Mouse (Mus musculus) adrenal gland, postnatal 36 days (tissue): ENCODE measurements around the gene Rhbg. TPM values are rescaled to one million over a fixed set of nuclear protein-coding genes. Genes with fewer than 3 reads are reported as not detected.

Experiments used
- DNase-seq, 2 experiments: peaks; one replicate each; pipeline ENCODE4 v3.0.0; 2021; ENCODE audit warnings: mixed read lengths in 1 of 2
- total RNA-seq, 2 experiments: library from RNA; stranded (reverse); gene quantifications; 2 replicates each; pipeline ENCODE4 v1.2.3; 2021

The Rhbg gene
- total RNA-seq, 2 experiments from 2014 or later: 5.5 to 7.9 TPM

DNA sequence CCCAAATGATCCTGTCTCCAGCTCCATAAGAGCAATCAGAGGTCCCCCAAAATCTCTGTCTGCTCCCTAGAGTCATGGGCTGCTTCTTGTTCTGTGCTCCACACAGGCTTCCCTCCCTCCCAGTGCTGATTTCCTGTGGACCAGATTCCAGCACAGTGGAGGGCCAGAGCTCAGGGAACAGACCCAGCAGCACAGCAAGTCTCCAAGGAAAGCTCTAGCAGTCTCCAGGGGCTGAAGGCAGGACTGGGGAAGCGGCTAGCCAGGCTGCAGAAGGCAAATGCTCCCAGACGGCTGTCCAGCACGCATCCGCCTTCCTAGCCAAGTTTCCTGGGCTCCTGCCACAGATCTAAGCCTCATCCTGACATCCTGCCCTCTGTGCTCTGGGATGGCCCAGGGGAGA, 25.6 kb downstream of the Rhbg start:
- no peak for DNase-seq

DNA sequence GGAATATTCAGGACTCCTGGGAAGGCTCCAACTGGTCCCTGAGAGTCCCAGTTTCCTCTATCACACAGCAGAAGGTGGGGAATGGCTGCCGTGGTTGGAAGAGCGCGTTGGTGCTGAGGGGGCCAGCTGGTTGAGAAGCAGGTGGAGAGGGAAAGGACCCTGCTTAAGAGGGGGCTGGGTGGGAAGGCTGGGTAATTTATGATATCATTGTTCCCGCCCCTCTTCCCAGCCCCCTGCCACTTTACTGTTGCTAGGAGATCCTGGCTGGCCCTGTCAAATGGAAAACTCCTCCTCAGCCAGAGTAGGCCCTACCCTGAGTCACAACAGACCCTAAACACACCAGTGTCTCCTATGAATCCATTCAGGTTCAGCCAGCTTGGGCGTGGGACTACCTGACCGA, 26.5 kb downstream of the Rhbg start:
- DNase-seq: no peak

DNA sequence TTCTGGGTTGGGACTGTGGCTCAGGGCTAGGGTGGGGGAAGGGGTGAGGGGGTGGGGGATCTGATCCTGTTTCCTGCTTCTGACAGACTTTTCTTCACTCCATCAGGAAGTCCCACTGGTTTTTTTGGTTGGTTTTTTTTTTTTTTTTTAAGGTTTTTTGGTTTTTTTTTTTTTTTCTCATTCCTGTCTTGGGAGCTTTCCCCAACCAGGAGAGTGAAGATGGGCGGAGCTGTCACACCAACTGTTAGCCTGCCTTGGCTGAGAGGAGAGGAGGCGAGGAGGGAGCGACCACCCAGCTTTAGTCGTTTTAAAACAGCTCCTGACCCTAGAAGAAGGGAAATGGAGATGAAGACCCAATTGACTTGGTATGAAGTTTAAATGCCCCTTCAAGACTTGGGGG, 27.2 kb downstream of the Rhbg start:
- DNase-seq: no peak

DNA sequence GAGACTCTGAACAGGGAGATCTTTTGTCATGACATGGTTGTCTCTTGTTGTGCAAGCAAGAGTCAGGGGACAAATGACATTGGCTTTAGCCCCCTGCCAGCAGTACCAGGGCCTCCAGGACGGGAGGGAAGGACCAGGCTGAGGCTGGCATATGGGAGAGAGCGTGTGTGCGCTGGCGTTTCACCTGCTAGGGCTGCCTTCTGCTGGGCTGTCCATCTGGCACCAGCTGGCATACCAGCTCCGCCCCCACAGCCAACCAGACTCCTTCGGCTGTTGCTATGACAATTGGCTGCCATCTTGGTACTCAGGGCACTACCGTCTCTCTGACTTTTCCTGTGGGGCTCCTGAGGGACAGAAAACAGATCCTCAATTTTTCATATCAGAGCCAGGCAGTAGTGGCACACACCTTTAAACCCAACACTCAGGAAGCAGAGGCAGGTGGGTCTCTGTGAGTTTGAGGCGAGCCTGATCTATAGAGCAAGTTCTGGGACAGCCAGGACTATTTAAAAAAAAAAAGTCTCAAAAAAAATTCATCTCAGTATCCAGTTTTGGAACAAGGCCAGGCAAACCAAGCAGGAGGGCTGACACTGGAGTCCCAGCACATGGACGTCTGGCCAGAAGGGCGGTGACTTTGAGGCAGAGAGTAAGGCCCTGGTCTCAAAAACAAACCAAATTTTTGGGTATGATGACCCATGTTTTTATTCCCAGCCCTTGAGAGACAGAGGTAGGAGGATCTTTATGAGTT, 28.2 kb downstream of the Rhbg start:
- no peak for DNase-seq

DNA sequence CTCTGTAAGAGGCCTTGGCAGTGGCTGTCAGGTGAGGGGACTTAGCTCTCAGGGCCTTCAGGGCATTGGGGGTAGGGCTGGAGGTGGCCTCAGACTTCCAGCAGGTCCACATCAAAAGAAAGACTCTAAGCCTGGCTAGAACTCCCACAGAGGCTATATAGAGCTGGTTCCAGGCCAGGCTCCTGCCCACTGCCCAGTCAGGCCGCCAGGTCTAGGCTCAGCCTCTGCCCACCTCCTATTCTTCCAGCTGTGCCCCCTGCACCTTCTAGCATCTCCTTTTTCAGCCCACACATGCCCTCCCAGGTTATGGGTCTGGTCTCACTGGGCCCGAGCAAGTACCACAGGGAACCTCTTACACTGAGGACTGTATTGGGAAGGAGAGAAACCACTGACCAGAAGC, 29.6 kb downstream of the Rhbg start:
- no peak for DNase-seq

DNA sequence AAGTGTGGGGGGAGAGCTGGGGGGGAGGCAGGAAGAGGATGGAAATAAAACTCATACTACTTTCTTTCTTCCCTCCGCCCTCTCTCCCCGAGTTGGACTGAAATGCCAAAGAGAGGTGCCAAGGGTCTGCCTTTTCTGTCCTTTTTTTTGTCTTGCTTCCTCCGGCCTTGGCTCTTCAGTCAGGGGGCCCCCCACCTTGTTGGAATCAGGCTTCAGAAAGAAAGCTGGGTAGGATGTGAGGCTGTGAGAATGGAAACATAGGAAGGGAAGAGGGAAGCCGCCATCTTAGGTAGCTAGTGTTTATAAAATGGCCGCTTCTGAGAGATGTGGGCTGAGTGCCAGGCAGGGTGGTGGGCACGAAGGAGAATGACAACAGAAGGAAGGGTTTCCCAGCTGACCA, 32.1 kb downstream of the Rhbg start:
- no peak for DNase-seq

DNA sequence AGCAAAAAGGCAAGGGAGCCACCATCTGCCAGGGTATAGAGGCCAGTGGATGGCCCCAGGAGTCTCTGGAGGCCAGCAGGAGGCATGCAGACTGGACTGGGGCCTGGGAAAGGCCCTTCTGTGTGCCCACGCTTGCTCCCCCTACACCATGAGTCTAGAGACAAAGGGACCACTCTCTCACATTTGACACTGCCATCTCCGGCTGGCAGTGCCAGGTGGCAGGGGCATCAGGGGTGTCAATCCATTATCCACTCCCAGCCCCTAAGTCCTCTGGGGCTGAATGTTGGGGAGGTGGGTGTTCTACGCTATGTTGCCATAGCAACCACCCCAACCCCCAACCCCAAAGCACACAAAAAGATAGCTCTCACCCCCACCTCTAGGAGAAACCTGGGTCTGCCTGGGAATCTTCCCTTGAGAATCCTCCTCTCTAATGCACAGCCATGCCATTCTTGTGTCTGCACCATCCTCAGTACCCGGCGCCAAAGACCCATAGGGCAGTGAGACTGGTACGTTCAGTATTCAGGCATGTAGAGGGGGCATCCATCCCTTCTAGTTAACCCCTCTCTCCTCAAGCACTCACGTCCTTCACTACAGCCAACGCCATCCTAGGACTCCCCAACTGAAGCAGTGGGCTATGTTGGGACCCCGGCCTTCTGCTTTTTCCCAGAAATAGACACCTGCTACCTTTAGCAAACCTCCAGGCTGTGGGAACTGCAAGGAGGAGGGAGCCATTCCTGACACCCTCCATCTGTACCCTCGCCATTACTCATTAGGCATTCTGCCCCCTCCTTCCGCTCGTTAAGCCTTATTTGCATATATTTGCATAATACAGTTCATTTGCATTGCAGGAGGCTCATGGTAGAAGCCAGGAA, 32.8 kb downstream of the Rhbg start:
- no peak for DNase-seq

DNA sequence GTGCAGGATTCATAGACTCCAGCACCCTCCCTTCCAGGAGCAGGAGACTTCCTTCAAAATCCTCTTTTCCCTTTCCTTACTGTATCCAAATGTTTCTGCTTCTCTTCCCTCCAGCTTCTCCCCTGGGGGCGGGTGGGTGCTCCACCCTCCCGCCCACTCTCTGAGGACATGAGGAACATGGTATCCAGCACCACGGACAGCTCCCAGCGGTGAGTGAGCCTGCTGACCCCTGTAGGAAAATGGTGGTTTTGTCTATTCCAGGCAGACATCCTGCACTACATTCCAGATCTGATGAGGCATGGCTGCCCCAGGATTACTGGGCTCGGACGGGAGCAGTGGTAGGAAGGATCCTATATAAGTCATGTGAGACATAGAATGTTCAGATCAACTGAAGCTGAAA, 33.7 kb downstream of the Rhbg start:
- DNase-seq: peak; percentile 87 to 89

DNA sequence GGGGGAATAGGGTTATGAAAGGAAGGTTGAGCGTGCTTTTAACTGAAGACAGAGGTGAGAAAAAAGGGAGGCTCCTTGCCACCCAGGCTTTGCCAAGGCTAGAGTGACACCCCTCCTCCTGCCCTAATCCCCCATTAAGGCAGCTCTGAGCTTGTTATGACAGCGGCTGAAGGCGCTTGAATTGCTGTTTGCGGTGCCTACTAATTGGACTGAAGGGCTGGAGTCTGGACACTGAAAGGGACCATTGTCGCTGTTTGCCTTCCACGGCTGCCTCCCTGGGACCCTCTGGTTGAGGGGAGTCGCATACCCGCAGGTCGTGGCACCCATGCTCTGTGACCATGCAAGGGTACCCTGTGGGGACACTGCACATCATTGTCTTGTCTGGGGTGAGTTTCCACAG, 34.6 kb downstream of the Rhbg start:
- no peak for DNase-seq

DNA sequence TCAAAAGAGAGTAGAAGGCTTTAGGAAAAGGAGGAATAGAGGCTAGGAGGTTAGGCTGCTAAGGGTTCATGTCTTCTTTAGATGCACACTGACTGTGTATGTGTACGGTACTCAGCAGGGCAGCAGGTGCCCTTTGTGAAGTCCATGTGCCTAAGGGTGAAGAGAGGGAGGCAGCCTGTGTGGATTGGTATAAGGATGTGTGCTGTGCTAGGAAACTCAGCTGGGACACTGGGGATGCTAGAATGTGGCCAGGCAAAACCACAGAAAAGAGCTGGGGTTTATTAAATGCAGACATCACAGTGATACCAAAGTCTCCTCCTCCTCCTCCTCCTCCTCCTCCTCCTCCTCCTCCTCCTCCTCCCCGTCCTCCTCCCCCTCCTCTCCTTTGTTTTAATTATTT, 36.8 kb downstream of the Rhbg start:
- no peak for DNase-seq

DNA sequence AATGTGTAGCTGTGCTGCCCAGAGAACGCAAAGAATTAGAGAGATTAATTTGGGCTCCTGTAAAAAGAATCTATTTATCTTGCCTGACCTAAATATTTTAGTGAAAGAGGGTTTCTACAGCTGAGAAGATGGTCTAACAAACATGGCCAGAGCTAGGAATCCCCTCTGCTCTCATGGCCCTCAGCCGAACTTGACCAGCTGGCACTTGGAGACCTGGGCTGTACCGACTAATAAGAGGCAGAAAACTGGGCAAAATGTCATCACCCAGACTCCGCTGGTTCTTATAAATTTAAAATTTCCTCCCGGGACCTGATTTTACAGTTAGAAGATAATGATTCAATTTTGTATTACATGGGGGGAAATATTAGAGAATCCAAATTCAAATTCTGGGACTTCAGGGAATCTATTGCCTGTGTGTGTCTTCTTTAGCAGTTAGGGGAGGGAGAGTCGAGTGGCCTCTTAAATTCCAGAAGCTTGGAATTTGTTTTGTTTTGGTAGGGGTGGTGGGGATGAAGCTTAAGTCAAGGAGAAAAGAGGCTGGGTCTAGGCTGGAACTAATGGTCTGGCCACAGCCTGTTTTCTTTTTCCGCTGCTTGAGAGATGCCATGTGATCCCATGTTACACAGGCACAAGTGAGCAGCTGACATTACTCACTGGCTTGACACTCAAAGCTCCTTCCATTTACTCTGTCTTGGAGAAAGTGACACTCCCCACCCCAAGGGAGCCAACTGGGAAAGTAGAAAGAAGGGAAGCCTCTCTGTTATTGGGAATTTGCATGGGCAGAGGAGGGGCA, 37.8 kb downstream of the Rhbg start:
- DNase-seq: no peak

DNA sequence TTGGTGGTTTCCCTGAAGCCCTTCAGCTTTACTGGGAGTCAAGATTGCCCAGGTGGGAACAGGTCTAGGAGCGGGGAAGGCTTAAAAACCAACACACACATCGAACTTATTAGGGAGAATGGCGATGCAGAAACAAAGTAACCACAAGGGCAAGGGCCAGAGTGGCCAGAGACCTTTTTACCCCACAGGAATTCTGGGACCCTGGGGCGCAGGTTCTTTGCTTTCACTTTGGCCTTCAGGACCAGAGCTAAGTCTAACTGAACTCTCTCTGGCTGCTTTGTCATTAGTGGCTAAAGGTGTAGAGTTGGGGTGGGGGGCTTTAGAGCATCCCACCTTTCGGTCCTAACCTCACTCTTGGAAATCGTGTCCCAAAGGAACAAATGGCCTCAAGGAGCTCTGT, 38.4 kb downstream of the Rhbg start:
- no peak for DNase-seq

DNA sequence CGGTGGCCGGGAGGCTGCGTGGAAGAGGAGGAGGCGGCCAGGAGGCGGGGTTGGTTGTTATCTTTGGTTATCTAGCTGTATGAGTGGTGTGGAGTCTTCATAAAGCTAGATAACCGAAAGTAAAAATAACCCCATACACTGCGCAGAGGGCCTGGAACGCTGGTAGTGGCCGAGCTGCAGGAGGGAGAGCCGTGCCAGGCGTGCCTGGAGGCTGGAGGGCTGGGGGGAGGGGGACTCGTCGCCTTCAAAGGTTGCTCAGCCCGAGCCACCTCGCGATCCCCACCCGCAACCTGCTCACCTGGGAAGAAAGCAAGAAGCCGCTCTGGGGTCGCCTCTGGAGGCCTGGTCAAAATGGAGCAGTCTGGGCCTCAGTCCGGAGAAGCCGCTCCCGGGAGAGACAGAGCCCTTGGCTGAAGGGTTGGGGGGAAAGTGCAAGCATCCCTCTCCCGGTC, 38.9 kb downstream of the Rhbg start:
- peak in 1 of 2 experiments; percentile 7 for DNase-seq

DNA sequence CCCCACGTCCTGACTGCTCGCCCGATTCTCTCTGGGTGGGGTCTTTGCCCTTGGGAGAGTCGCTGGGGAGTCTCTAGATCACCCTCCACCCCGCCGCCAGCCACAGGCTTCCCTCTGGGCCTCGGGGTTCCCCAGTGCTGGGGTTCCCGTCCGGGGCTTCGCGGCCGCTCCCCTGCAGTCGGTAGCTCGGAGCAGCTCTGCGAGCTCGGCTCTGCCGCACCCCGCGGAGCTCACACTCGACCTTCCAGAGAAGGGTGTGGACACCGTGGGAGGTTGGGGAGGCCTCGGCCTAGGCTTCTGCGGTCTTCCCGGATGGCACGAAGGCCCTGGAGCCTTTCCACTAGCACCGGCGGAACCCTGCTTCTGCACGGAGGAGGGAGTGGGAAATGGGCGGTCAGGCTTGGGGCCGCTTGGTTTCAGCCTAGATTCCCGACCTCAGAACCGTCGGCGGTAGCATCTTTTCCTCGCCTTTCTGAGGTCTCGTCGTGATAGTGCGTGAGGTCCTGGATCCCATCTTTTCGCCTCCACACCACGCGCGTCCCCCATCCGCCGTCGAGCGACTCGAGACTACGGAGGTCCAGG, 39.4 kb downstream of the Rhbg start:
- DNase-seq: peak; percentile 9 to 13

DNA sequence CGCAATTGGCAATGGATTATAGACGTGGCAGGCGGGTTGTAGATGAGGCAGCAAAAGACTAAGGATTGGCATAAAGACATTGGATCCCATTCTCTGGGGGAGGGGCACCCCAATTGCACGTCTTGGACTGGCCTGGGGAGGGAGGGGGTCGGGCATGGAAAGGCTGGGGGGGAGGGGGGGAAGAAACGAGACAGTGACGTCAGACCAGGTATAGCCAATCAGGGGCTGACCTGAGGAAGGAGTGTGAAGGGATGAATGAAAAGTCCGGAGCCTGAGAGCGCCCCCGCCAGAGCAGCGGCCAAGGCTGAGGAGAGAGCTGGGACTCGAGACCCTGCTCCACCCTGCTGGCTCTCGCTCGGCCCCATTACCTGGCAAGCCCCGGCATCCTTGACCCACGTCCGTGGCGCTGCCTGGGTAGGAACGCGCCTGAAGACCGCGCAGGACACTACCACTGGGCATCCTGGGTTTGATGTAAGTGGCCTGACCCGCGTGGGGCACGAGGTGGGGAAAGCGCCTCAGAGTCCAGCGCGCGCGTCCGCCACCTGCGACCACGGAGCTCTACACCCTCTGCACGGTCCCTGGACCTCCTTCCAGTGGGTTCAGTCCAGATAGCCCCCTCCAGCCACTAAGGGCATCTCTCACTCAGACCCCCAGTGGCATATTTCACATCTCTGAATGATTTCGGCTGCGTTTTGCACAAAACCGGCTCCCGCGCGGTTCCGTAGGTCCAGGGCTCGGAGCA, 40.1 kb downstream of the Rhbg start:
- no peak for DNase-seq

DNA sequence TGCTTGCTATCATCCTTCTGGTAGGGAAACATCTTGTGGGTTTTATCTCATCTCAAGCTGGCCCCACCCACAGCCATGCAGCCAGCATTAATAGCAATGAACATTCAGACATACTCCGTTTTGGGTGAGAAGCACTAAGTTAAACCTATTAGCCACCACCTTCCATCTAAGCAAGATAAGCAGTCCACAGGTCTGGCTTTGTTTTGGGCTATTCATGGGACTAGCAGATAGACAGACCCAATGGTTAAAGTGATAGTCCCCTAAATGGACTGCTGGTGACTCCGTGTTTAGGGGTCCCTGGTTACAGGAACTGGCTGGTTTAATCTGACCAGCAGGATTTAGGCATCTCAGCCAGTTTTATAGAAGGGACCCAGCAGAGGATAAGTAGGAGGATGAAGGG, 41.5 kb downstream of the Rhbg start:
- no peak for DNase-seq

DNA sequence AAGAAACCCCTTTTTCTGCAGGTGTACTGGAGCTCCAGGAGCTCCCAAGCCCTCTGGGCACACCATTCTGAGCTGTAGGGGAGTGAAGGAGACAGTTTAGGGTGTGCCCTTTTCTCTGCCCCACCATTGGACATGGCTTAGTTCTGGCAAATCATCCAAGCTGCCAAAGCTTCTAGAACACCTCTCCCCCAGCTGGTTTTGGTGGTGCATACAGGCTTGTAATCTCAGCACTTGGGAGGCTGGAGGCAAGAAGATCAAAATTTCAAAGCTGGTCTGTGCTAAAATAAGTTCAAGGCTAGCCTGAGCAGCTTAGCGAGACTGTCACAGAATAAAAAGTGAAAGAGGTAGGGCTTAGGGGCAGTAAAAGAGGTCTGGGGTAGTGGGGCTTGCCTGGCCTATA, 42.2 kb downstream of the Rhbg start:
- no peak for DNase-seq

DNA sequence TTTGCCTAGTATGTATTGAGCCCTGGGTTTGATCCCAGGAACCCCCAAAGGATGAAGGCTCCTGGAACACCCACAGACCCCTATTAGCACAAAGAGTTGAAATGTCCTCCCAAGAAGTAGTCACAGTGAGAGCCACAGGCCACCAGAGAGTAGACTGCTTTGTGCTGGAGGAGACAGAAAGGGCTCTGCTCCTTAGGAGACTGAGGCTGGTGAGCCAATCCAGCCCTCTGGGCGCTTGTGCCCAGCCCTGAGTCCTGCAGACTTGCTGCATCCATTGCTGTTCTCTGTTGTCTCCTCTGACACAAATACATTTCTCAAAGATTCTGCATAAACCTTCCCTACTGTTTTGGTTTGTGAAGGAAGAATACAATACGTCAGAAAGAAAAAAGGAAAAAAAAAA, 43.6 kb downstream of the Rhbg start:
- DNase-seq: no peak

DNA sequence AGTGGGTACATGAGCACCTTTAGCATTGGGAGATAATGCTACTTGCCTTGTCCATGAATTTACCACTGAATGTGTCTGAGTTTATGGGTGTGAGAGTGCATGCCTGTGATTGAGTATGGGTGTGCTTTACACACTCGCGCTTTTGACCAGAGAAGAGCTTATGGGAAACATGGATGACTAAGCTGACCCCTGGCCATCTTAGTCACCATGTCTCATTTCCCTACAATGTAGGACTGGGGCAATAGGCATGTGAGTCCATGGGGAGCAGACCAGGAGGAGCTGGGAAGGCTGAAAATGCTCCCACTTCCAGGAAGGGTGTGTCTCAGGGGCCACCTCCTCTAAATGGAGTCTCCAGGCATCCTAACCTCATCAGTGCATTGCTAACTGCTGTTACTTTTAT, 44.4 kb downstream of the Rhbg start:
- no peak for DNase-seq

DNA sequence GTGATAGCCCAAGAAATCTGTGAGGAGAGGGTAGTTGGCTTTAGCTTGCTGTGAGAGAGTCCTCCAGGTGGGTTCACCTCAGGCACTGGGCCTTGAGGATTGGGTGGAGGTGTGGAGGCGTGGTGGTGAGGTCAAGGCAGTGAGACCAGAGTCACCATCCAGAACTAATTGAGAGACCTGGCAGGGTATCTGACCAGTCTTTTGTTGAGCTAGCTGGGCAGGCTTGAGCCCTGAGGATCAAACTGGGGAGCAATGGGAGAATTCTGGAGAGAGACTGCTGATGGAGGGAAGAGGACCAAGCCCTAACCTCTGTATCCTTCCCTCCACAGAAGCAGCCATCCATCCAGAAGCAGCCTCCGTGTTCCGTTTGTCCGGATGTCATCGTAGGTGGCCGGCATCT, 45.2 kb downstream of the Rhbg start:
- DNase-seq: no peak

DNA sequence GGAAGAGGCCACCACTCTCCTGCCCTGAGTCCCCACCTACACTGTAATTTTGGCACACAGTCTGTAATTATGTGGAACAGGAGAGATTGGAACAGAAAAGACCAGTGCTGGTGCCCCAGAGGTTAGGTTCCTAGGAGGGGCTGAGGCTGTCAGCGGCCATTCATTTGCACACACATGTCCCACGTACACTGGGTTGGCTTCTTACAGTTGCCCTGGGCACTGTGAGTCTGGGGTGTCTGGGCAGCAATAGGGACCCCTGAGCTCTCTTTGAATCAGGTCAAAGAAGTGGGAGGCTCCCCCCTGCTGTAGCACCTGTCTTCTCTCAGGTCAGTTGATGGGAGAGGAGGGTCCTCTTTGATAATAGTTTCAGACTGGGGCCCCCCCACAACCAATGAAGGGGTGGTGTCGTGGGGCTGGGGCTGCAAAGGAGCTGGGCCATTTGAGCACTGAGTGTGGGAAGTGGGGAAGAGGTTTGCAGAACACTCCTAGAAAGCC, 46.2 kb downstream of the Rhbg start:
- no peak for DNase-seq
